Mouse (Mus musculus) Patski (cell line): Measurements from ENCODE around the gene H2al1h. TPM values are rescaled to one million over a fixed set of nuclear protein-coding genes. Genes with fewer than 3 reads are reported as not detected.
"Not testable (repeated sequence)": the region's sequence is repeated elsewhere in the genome, so short reads cannot be mapped to it uniquely, and the experiment has no call there.

Experiments used
- ATAC-seq: fragments of 100-300 bp; one replicate; pipeline ENCODE4 v1.8.0; 2021
- CTCF ChIA-PET: fragments of 350-600 bp; sonication (Branson Sonifier 250); formaldehyde crosslinking; loops from one replicate; lab custom pipeline; 2022; ENCODE audit warnings: inconsistent platforms; lab: Charles Lee
- POLR2A ChIA-PET: fragments of 350-600 bp; sonication (Branson Sonifier 250); formaldehyde crosslinking; loops from one replicate; lab custom pipeline; 2022; ENCODE audit warnings: antibody characterized with exemption, inconsistent platforms; lab: Charles Lee
- DNase-seq: peaks from one replicate; pipeline ENCODE4 v3.0.0-alpha.2; 2011; ENCODE audit warnings: low read depth, low spot score
- H3K27me3 ChIP-seq: fragments of 371-371 bp; one replicate; pipeline ENCODE4 v1.5.1; 2021
- CTCF ChIP-seq: fragments of 100-300 bp; IDR thresholded peaks from one replicate; pipeline ENCODE4 v1.5.1; 2021
- in situ Hi-C: fragments of 300-500 bp; cut with MboI; formaldehyde crosslinking; loops from 3 replicates; pipeline ENCODE4 v1.11.1; 2018; ENCODE audit warnings: low pct_unique_long_range_greater_than_20kb, mixed read lengths
- polyA plus RNA-seq: library from polyadenylated mRNA; unstranded; gene quantifications from one replicate; pipeline ENCODE4 v1.2.3, GENCODE M21; 2021

H2al1h gene
- polyA plus RNA-seq: not detected

DNA sequence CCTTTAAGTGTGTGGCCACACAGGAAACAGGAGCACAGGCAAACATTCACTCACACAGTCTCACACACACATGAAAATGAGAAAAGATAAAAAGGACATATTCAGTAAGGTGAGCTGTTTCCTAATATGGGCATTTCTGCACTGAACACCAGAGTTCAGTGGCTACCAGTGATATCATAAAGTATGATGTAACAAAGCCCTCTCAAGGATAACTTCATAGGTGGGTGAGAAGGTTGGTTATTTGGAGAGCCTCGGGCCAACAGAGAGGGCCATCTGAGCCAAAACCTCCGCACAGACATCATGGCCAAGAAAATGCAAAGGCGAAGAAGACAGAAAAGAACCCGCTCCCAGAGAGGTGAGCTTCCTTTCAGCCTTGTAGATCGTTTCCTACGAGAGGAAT lies at the start of gene H2al1h:
TSS of gene H2al1h (plus strand) at position 301 of the 400 bp plus-strand sequence.
- CTCF ChIA-PET, H3K27me3 ChIP-seq, in situ Hi-C loops, DNase-seq, POLR2A ChIA-PET, ATAC-seq: not testable (repeated sequence)

- H3K27me3 ChIP-seq: peaks cover 18% of the 10 kb centered on the region
- DNase-seq (no peak), ATAC-seq (no peak)
- ChIA-PET CTCF (no interaction called here), POLR2A (no interaction called here)
- in situ Hi-C loops: no loop called here
- no peak for TF ChIP-seq CTCF
Observed at GRCm38 (mm10) chrX:11273190-11273589, 48.1 kb upstream of the H2al1h start.

DNA sequence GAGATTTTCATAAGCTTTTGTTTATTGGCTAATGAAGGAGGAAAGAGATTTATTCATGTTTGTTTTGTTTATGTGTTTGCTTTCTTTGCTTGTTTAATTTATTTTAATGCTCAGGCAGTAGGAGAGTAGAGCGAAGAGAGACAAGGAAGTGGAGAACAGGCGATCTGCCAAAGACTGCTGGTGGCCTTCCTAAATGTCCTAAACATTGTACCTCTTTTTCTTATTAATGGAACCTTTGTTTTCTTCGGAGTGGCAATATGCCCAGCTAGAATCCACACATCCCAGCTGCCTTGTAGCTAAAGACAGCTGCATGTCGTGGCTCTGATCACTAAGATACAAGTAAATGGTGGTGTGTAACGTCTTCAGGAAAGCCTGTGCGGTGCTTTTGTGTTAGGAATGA lies 44.2 kb upstream of the H2al1h start:
- ATAC-seq (no peak), DNase-seq (no peak)
- peaks cover 30% of the 10 kb centered on the region for H3K27me3 ChIP-seq
- no peak for TF ChIP-seq CTCF
- CTCF ChIA-PET: no interaction called here
- in situ Hi-C loops: no loop called here
- POLR2A ChIA-PET: no interaction called here

DNA sequence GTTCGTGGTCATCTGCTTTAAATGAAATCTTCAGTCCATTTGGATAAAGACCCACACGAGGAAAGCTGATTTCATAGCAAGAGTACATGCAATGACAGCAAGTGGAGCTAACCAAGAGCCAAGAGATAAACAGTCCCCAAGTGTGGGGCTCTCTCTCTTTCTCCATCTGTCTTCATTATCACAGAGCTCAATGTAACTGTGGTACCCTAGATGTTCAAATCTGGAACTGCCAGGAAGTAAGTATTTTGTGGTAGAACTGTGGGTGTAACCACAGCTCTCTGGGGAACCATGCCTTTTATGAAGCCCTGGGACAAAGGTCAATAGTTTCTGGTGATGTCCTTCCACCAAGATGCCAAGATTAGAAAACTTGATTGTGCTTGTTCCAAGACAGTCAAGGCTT lies 40.6 kb upstream of the H2al1h start:
- in situ Hi-C loops: no loop called here
- ATAC-seq: no peak
- no peak for TF ChIP-seq CTCF
- POLR2A ChIA-PET: no interaction called here
- CTCF ChIA-PET: no interaction called here
- DNase-seq: no peak
- H3K27me3 ChIP-seq: peaks cover 22% of the 10 kb centered on the region

DNA sequence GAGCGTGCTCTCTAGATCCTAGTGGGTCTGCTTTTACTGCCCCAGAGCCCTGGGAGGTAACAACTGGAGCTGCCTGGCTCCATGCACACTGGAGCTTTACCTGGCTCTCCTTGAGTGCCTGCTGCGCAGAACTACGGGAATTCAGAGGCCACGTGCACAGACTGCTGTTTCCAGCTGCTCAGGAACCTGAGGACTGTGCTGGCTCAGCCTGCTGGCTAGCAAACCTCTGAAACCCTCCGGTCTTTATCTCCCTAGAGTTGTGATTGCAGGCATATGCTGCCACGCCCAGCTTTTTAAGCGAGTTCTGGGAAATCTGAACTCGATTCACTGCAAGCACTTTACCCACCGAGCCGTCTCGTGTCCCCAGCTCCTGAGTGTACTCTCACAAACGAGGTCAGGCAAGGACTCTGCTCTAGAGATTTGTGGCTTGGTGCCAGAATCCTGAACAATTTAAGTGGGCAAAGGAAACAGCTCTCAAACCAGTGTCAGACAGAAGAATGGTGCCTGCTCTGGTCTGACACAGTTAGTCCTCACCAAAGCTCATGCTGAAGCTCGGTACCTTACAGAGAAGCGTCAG lies 32.9 kb upstream of the H2al1h start:
- TF ChIP-seq CTCF: no peak
- peaks cover 16% of the 10 kb centered on the region for H3K27me3 ChIP-seq
- ChIA-PET CTCF (interaction anchor here (1.1 kb wide), 1 partner anchor 8 kb away, joined by 3 read pairs; no protein-coding TSS in a partner anchor), POLR2A (interaction anchor here (1.3 kb wide), 1 partner anchor 10 kb away, joined by 3 read pairs; no protein-coding TSS in a partner anchor)
- in situ Hi-C loops: no loop called here
- ATAC-seq: no peak
- no peak for DNase-seq

- in situ Hi-C loops: no loop called here
- ATAC-seq: no peak
- CTCF ChIA-PET: no interaction called here
- no peak for DNase-seq
- POLR2A ChIA-PET: no interaction called here
- TF ChIP-seq CTCF: no peak
- H3K27me3 ChIP-seq: peaks cover 20% of the 10 kb centered on the region
Observed at GRCm38 (mm10) chrX:11289244-11289643, 32.0 kb upstream of the H2al1h start.

DNA sequence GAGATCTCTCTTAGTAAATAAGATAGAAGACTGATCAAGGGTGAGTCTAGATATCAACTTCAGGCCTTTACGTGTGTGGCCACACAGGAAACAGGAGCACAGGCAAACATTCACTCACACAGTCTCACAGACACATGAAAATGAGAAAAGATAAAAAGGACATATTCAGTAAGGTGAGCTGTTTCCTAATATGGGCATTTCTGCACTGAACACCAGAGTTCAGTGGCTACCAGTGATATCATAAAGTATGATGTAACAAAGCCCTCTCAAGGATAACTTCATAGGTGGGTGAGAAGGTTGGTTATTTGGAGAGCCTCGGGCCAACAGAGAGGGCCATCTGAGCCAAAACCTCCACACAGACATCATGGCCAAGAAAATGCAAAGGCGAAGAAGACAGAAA lies 22.3 kb upstream of the H2al1h start, which contains the start of gene H2al1a:
TSS of gene H2al1a (plus strand) at position 301 of the 400 bp plus-strand sequence.
- DNase-seq, ATAC-seq, in situ Hi-C loops, CTCF ChIA-PET, POLR2A ChIA-PET: not testable (repeated sequence)
- peaks cover 14% of the 10 kb centered on the region for H3K27me3 ChIP-seq

GRCm38 (mm10) chrX:11302132-11302531 lies 19.2 kb upstream of the H2al1h start, which contains the start of gene H2al1b:
Gene H2al1b (plus strand): TSS chrX:11302432.
- DNase-seq, H3K27me3 ChIP-seq, CTCF ChIA-PET, in situ Hi-C loops, POLR2A ChIA-PET, ATAC-seq: not testable (repeated sequence)

GRCm38 (mm10) chrX:11305355-11305754 lies 15.9 kb upstream of the H2al1h start, which contains the start of gene H2al1c:
Gene H2al1c (plus strand): TSS chrX:11305655.
- DNase-seq, ATAC-seq, CTCF ChIA-PET, POLR2A ChIA-PET, in situ Hi-C loops, H3K27me3 ChIP-seq: not testable (repeated sequence)

GRCm38 (mm10) chrX:11308524-11308923 lies 12.8 kb upstream of the H2al1h start, which contains the start of gene H2al1d:
Gene H2al1d (plus strand): TSS chrX:11308824.
- in situ Hi-C loops, CTCF ChIA-PET, POLR2A ChIA-PET: not testable (repeated sequence)

DNA sequence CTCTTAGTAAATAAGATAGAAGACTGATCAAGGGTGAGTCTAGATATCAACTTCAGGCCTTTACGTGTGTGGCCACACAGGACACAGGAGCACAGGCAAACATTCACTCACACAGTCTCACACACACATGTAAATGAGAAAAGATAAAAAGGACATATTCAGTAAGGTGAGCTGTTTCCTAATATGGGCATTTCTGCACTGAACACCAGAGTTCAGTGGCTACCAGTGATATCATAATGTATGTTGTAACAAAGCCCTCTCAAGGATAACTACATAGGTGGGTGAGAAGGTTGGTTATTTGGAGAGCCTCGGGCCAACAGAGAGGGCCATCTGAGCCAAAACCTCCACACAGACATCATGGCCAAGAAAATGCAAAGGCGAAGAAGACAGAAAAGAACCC lies 9.7 kb upstream of the H2al1h start, which contains the start of gene H2al1e:
TSS of gene H2al1e (plus strand) at position 301 of the 400 bp plus-strand sequence.
- in situ Hi-C loops, H3K27me3 ChIP-seq, CTCF ChIA-PET, POLR2A ChIA-PET, ATAC-seq, DNase-seq: not testable (repeated sequence)

More at GRCm38 (mm10) chrX:11308524-11308923, 12.8 kb upstream of the H2al1h start, which contains the start of gene H2al1d:
- not testable (repeated sequence) for H3K27me3 ChIP-seq, DNase-seq, ATAC-seq

GRCm38 (mm10) chrX:11314858-11315257 lies 6.4 kb upstream of the H2al1h start, which contains the start of gene H2al1f:
Gene H2al1f (plus strand): TSS chrX:11315158.
- CTCF ChIA-PET, POLR2A ChIA-PET, ATAC-seq: not testable (repeated sequence)

GRCm38 (mm10) chrX:11317956-11318355 lies 3.3 kb upstream of the H2al1h start, which contains the start of gene H2al1g:
Gene H2al1g (plus strand): TSS chrX:11318256.
- DNase-seq, ATAC-seq: not testable (repeated sequence)

More at GRCm38 (mm10) chrX:11314858-11315257, 6.4 kb upstream of the H2al1h start, which contains the start of gene H2al1f:
- DNase-seq, H3K27me3 ChIP-seq, in situ Hi-C loops: not testable (repeated sequence)

GRCm38 (mm10) chrX:11324359-11324758 lies 3.1 kb downstream of the H2al1h start, which contains the start of gene H2al1i:
Gene H2al1i (plus strand): TSS chrX:11324659.
- in situ Hi-C loops, ATAC-seq, H3K27me3 ChIP-seq, DNase-seq, CTCF ChIA-PET, POLR2A ChIA-PET: not testable (repeated sequence)

More at GRCm38 (mm10) chrX:11317956-11318355, 3.3 kb upstream of the H2al1h start, which contains the start of gene H2al1g:
- POLR2A ChIA-PET, in situ Hi-C loops, CTCF ChIA-PET, H3K27me3 ChIP-seq: not testable (repeated sequence)

DNA sequence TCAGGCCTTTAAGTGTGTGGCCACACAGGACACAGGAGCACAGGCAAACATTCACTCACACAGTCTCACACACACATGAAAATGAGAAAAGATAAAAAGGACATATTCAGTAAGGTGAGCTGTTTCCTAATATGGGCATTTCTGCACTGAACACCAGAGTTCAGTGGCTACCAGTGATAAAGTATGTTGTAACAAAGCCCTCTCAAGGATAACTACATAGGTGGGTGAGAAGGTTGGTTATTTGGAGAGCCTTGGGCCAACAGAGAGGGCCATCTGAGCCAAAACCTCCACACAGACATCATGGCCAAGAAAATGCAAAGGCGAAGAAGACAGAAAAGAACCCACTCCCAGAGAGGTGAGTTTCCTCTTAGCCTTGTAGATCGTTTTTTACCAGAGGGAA lies 6.2 kb downstream of the H2al1h start, which contains the start of gene H2al1j:
TSS of gene H2al1j (plus strand) at position 301 of the 400 bp plus-strand sequence.
- POLR2A ChIA-PET: interaction anchor here (0.7 kb wide), 1 partner anchor 37 kb away, joined by 3 read pairs; no protein-coding TSS in a partner anchor
- H3K27me3 ChIP-seq, CTCF ChIA-PET, in situ Hi-C loops, ATAC-seq, DNase-seq: not testable (repeated sequence)
